Mouse (Mus musculus): ENCODE results near the gene Col18a1. TPM values are rescaled to one million over a fixed set of nuclear protein-coding genes. Genes with fewer than 3 reads are reported as not detected.

Gene Col18a1
- total RNA-seq (2021), result 1 to 10 TPM; 4.0 to 5.3 TPM

DNA sequence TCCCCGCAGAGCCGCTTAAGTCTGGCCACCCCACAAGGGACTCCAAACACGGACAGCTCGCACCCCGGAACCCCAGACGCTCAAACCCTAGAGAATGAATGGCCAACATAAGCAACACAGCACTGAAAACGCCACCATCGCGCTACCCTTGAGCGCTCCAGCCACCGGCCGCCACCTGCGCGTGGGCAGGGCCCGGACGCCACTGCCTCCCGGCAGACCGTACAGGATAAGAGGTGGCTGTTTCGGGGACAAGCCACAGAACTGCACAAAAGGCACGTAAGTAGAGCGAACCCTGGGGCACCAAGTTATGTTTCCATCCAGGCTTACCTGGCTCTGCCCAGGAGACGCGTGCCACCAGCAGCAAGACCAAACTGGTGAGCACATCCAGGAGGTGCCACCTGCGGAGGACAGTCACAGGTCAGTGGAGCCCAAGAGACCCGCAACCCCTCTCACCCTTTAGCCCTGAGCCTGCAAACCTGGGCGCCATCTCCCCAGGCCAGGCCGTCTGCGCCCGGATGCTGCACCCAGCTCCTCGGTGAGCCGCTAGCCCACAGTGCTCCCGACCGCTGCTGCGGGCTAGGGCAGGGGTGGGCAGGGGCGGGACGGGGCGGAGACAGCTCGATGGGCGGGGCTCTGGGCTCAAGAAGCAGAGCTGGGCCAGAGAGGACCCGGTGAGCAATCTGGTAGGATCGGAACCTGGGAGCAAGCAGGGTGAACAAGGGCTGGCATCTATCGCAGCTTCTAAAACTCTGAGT is at the start of gene Col18a1:
Gene Col18a1, minus strand, starts transcription at position 586 of the 755 bp plus-strand sequence.
- no peak for DNase-seq (ENCODE audit: low spot score in 2 of 2)
- intact Hi-C loops (cut with DNase I), result no loop called here

DNA sequence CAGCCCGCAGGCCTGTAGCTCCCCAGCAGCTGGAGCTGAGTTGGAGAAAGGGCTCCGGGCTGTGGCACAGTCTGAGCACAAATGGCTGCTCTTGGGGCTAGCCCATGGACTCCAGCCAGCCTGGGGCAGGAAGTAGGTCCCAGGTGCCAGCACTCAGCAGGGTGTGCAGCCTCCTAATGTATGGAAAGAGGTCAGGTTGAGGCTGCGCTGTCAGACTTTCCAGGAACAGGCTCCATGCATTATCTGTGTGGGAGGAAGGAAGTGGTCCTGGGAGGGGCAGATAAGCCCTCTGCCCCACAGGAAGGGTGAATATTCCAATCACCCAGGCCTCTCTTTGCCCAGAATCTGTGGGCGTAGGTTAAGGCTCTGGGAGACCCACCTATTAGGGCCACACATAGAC is 49.3 kb upstream of the Col18a1 start:
- intact Hi-C loops (cut with DNase I), result no loop called here

DNA sequence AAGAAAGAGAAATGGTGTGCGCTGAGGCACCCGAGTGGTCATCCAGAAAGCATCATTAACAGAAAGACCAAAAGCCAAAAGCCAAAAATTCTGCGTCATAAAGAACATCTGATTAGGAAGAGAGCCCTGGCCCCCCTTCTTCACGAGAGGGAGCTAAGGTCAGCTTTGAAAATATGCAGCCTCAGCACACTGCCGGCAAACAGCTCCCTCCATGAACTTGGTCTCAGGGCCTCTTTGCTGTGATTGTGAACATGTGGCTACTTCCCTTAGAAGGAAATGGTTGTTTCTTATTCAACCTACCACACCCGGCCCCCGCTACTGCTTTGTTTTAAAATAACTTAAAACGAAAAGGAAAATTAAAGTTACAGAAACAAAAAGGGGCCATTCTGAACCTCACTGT is 48.2 kb upstream of the Col18a1 start:
- intact Hi-C loops (cut with DNase I), result no loop called here
- peak in 1 of 2 experiments; percentile 46 for DNase-seq (ENCODE audit: low spot score in 2 of 2)

More for the DNA sequence above, 49.3 kb upstream of the Col18a1 start:
- no peak for DNase-seq (ENCODE audit: low spot score in 2 of 2)

DNA sequence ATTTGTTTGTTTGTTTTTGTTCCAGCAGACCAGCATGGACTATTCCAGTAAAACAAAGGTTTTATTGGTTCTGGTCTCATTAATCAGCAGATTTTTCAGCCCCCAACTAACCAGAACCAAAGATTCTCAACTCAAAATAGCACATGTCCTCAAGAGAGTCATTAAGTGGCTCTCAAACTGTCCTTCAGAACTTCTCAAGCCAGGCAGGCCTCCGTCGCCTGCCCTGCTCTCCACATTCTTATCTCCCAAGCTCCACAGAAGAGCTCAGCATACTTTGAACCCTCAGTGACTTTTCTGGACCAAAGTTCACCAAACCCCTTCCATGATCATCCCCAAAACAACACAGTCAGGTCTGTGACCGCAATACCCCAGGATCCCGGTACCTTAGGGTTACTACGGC is 47.1 kb upstream of the Col18a1 start:
- intact Hi-C loops (cut with DNase I), result no loop called here
- DNase-seq (ENCODE audit: low spot score in 2 of 2), result no peak

DNA sequence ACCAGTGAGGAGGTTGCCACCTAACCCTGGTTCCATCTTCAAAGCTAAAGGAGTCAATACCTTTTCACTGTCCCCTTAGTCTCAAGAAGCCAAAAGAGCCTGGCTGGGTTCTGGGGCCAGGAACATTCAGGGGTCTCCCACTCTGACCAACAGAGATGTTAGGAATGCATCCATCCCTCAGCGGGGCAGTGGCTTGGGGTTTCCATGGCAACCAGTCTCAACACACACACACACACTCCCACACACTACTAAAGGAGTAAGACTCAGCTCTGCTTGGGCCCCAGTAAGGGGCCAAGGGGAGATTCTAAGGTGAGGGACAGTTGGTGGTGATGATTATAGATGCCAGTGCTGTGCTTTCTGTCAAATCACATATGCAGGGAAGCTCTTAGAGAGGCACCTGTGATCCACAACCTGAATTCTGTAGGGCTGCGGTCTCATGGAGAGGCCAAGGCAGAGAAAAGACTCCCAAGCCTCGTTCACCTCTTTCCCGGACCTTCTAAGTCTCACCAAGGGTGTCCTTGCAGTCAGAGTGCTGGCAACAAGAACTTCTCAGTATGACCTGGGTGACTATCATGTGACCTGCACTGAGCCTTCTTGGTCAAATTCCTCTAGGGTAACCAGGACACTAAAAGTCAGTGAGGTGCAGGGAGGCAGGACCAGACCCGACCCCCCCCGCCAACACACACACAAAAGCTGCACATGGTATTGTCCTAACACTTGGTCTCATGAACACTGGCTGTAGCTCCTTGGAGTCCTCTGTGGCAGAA is 46.2 kb upstream of the Col18a1 start:
- intact Hi-C loops (cut with DNase I), result no loop called here

DNA sequence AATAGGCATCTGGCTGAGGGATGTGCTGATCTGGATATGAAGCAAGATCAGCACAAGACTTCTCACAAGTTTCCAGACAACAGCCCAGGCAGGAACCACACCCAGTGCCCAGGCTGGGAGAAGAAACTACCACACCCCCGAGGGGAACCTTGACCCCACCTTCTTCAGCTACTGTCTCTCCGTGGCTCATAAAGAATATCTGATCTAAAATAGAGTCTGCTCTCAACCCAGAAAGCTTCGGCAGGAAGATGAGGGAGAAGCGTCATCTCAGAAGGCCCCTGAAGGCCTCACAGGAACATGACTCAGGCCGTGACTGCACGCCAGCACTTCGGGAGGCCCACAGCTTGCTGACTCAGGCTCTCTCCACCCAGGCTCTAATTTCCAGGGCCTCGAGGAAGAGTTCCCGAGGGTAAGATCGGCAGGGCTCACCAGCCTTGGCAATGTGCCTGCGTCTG is 44.8 kb upstream of the Col18a1 start:
- intact Hi-C loops (cut with DNase I), result no loop called here
- peak in 1 of 2 experiments; percentile 68 for DNase-seq (ENCODE audit: low spot score in 2 of 2)

More for the DNA sequence above, 46.2 kb upstream of the Col18a1 start:
- no peak for DNase-seq (ENCODE audit: low spot score in 2 of 2)

DNA sequence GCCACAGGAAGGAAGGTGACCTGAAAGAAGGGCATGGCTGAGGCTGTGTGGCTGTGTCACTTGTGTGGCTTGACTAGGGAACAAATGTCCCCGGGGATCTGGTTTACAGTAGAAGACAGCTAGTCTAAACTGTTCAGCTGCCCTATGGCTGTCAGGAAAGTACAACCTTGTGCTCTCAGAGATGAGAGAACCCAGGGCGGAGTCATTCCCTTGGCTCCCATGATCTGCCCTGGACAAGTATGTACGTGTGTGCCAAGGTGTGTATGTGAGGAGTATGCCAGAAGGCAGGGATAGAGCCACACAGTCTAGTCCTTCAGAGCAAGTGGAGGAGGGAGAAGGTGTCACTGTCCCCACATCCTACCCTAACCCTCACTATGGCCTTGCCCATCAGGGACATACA is 44.3 kb upstream of the Col18a1 start:
- DNase-seq (ENCODE audit: low spot score in 2 of 2), result no peak
- intact Hi-C loops (cut with DNase I), result no loop called here

DNA sequence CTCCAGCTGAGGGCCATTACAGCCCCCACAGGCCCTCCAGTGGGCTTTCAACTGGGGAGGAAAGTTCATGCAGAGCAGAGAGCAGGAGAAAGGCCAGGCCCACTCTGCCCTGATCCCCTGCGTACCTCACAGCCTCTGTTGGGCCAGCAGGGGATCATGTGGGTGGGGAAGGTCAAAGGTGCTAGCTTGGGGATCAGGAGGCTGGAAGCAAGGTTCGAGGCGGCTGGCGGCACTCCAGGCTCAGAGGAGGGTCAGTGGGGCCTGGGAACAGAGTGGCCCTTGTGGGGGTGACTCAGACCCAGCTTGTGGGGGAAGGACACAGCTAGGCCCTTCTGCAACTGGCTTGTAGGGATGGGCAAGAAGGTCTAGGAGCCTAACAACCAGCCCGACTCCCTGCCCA is 42.9 kb upstream of the Col18a1 start:
- no peak for DNase-seq (ENCODE audit: low spot score in 2 of 2)
- intact Hi-C loops (cut with DNase I), result loop anchor here (5.0 kb wide), 1 partner anchor 43 kb away; no protein-coding TSS in a partner anchor

DNA sequence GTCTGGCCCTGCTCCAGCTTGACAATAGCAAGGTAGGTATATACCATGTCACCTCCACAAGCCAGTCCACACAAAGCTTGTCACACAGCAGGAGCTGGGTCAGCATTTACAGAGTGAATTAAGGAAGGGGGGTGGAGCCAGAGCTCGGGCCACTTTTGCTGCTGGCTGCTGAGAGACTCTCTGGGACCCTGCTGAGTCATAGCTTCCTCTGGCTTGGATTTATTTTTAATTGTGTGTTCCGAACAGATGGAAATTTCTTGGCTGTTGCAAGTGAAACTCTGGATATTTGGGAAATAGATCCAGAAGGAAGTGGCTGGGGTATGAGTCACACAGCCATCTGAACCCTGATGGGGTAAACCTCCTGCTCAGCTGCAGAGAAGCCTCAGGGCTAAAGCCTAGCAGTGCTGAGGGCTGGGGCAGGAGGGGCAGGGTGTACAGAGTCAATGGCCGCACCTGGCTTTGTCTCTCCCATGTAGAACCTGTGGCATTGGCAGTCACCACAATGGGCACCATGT is 40.3 kb upstream of the Col18a1 start:
- DNase-seq (ENCODE audit: low spot score in 2 of 2), result peak; percentile 59 to 93
- intact Hi-C loops (cut with DNase I), result loop anchor here (5.0 kb wide), 1 partner anchor 46 kb away; no protein-coding TSS in a partner anchor

DNA sequence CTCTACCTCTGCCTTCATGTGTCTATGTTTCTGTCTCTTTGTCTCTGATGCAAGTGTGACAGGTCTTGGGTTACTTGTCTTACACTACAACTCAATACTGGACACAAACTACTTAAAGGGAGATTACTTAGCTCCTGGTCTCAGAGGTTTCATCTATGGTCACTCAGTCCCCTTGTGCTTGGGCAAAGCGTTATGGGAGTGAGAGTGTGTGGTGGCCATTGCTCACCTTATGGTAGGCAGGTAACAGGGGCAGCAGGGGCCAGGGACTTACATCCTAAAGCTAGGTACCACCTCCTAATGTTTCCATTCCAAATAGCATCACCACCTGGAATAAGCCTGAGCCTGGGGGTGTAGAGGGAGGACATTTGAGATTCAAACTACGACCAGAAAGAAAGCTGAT is 39.8 kb upstream of the Col18a1 start:
- no peak for DNase-seq (ENCODE audit: low spot score in 2 of 2)
- intact Hi-C loops (cut with DNase I), result loop anchor here (5.0 kb wide), 1 partner anchor 46 kb away; no protein-coding TSS in a partner anchor

DNA sequence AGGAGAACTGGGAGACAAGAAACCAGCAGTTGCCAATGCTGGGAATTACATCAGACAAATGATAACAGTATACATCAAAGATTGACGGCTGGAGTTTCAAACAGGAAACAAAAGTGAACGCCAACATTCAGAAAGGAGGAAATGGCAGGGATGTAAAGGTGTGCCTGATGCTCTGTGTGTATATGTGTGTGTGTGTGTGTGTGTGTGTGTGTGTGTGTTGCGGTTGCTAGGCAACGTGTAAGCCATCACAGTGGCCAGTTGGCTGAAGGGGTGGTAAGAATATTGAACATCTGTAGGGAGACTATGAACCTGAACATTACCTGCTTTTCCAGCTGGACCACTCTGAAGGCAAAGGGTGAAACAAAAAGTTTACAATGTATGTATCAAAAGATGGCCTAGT is 37.6 kb upstream of the Col18a1 start:
- intact Hi-C loops (cut with DNase I), result no loop called here

DNA sequence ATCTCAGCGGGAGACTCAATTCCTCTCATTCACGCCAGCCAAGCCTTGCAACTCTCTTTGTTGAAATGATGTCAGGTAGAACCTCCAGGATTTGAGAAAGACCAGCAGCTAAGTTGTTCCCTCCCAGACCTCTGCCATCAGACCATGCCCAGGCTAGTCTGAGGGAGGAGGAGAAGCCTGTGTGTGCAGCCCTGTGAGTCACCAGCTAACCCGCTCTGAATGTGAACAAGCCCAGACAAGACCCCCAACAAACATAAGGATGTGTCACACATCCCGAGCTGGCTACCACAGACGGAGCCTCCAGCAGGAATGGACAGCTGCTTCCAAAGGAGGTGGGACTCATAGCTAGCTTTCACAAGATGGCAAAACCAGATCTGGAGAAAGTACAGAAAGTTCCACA is 35.6 kb upstream of the Col18a1 start:
- peak in 1 of 2 experiments; percentile 22 for DNase-seq (ENCODE audit: low spot score in 2 of 2)
- intact Hi-C loops (cut with DNase I), result no loop called here

More for the DNA sequence above, 37.6 kb upstream of the Col18a1 start:
- no peak for DNase-seq (ENCODE audit: low spot score in 2 of 2)

DNA sequence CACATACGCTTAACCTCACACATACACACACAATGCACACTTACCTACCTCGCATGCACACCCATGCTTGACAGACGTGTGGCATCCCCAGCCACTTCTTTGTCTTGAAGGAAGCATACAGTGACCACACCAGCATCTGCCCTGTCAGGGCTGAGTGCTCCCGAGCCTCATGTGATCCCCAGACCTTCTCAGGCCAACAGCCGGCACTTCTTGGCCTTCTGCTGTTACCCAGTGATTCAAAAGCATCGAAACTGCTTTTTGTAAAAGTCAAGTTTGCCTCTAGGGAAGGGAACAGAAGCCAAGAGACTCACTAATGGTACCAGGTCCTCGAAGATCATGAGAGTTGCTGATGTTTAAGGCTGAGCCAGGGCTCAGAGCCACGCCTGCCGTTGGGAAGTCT is 33.9 kb upstream of the Col18a1 start:
- DNase-seq (ENCODE audit: low spot score in 2 of 2), result no peak
- intact Hi-C loops (cut with DNase I), result no loop called here

DNA sequence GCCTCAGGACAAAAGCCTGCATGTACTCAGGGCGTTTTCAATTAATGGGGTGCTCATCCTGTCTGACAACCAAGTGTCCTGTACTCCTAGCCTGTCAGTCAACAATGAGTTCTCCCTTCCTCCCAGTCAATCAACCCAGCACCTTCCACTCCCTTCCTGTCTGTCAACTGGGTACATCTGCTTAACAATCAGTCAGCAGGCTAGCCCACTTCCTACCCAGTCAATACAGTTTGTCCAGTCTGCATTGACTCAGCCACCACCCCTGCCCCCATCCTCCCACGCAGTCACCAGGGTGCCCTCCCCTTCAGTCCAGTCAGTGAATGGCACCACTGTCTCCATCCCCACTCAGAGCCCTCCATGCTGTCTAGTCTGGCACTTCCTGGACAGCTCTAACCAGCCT is 32.9 kb upstream of the Col18a1 start:
- DNase-seq (ENCODE audit: low spot score in 2 of 2), result no peak
- intact Hi-C loops (cut with DNase I), result no loop called here

DNA sequence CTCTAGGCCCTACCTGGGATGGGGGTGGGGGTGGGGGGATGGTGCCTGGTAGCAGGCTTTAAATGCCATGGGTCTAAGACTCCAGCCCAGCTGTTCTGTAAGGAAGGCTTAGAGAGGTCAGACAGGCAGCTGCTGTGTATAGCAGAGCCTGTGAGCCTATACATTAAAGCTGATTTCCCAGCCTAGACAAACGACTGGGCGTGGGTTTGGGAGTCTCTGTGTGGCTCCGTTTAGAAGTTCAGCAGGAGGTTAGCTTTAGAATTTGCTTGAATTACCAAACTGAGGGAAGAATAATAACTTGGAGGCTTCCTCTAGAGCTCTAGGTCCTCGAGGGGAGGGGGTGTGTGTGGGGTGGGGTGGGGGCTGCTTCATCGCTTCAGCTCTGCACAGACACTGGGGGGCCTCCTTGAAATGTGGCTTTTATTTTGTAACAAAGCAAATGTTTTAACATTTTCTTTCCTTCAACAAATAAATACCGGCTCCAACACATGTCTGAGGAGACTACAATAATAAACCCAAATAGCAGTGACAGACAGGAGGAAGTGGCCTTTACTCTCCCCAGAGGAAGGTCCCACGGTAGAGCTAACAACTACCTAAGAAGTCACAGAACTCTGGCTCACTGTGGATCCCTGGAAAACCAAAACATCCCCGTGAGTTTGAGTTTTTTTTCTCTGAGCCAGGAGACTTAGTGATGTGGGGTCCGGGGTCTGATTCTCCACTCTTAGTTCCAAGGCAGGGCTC is 31.3 kb upstream of the Col18a1 start:
- no peak for DNase-seq (ENCODE audit: low spot score in 2 of 2)
- intact Hi-C loops (cut with DNase I), result no loop called here

DNA sequence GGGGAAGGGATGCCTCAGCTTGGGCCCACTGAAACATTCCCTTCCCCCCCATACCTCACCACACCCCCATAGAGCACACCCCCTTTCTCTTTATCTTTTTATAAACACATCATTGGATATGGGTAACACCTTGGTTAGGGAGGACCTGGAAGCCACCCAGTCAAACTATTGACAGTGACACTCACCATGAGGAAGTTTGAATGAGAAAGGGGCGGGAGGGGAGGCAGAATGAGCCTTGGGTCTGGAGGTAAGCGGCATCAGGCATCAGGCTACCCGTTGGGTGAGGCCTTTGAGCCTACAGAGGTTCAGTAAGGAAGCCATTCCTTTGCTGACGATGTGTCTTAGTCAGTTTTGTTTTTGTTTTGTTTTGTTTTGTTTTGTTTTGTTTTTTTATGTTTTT is 30.3 kb upstream of the Col18a1 start:
- no peak for DNase-seq (ENCODE audit: low spot score in 2 of 2)
- intact Hi-C loops (cut with DNase I), result no loop called here

DNA sequence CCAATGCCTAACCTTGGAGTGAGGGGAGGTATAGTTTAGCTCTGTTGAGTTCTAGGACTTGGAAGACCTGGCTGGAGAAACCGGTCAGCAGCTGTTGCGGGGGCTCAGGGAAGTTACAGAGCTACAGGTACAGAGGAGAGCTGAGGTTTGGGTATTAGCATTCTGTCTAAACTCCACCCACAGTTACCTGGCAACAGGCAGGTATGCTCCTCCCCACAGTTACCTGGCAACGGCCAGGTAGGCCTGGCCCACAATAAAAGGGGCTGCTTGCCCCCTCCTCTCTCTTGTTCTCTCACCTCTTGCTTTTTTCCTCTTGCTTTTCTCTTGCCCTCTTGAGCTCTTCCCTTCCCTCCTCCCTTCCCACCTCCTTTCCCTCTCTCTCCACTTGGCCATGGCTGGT is 29.8 kb upstream of the Col18a1 start:
- no peak for DNase-seq (ENCODE audit: low spot score in 2 of 2)
- intact Hi-C loops (cut with DNase I), result no loop called here

DNA sequence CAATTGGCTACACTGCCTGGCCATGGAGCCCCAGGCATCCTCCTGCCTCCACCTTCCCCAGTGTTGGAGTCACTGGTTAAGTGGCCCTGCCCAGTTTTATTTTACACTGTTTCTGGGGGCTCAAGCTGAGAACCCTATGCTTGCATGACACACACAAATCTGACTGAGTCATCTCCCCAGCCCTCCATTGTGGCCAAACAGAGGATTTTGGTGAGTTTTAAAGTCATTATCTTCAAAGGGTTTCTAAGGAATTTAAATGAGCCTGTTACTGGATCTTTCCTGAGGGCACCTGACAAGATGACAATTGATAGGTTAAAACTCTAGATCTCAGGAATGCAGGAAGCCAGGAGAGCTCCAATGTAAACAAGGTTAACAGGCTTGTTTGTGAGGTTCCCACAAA is 27.1 kb upstream of the Col18a1 start:
- no peak for DNase-seq (ENCODE audit: low spot score in 2 of 2)
- intact Hi-C loops (cut with DNase I), result no loop called here

DNA sequence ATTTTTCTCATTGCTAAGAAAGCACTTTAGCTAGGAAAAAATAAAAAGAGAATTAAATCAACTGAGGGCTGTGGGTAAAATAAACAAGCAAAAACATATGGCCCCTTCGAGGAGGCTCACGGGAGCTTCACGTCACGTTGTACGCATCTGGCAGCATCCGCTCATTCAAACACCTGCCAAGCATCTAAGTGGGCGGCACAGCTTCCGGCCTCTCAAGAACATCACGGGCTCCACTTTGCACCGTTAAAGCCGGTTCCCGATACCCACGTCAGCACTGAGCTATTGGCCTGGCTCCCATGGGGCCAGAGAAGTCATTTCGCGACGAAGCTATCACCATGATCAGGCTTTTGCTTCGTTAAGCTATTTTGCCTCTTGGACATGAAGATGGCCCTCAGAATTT is 26.4 kb upstream of the Col18a1 start:
- intact Hi-C loops (cut with DNase I), result no loop called here

More for the DNA sequence above, 26.4 kb upstream of the Col18a1 start:
- DNase-seq (ENCODE audit: low spot score in 2 of 2), result no peak
